Mouse (Mus musculus): ENCODE results near the gene Ryr2.
"Not testable (repeated sequence)": the region's sequence is repeated elsewhere in the genome, so short reads cannot be mapped to it uniquely, and the experiment has no call there.

- not testable (repeated sequence) for TF ChIP-seq EP300, CTCF (IDR thresholded peaks at IDR 0.05; ENCODE audit: low read depth)
Observed at GRCm38 (mm10) chr13:11809365-11809764, 297.4 kb downstream of the Ryr2 start.

All from liver, embryonic 14.5 days (tissue).